Mouse (Mus musculus) midbrain, embryonic 14.5 days (tissue): ENCODE measurements around the gene Kazn. TPM values are rescaled to one million over a fixed set of nuclear protein-coding genes. Genes with fewer than 3 reads are reported as not detected.

Experiments used
- ATAC-seq: fragments of 200-750 bp; cut with Nextera tagmentation; 2 replicates; pipeline ENCODE4 v1.8.0; 2017; ENCODE audit warnings: moderate number of reproducible peaks, moderate library complexity; ENCODE audit not compliant: low FRiP score, low TSS enrichment
- DNase-seq: peaks from one replicate; pipeline ENCODE4 v3.0.0-alpha.2; 2015
- H3K27ac ChIP-seq: fragments of 300-500 bp; sonication (generic); replicated peaks from 2 replicates; pipeline ENCODE4 v1.5.1; 2014; ENCODE audit warnings: mild to moderate bottlenecking, low read depth, low read length, moderate library complexity
- H3K27me3 ChIP-seq: fragments of 300-500 bp; sonication (generic); 2 replicates; pipeline ENCODE4 v1.6.1; 2014; ENCODE audit warnings: low read length, control low read depth, mixed read lengths; ENCODE audit not compliant: control insufficient read depth, insufficient read depth
- H3K36me3 ChIP-seq: fragments of 300-500 bp; sonication (generic); 2 replicates; pipeline ENCODE4 v1.6.1; 2014; ENCODE audit warnings: low read length, control low read depth; ENCODE audit not compliant: control insufficient read depth, insufficient read depth
- H3K4me1 ChIP-seq: fragments of 300-500 bp; sonication (generic); 2 replicates; pipeline ENCODE4 v1.6.1; 2014; ENCODE audit warnings: mild to moderate bottlenecking, antibody characterized with exemption, low read length, control low read depth; ENCODE audit not compliant: control insufficient read depth, insufficient read depth
- H3K4me2 ChIP-seq: fragments of 300-500 bp; sonication (generic); 2 replicates; pipeline ENCODE4 v1.6.1; 2014; ENCODE audit warnings: mild to moderate bottlenecking, low read length, moderate library complexity
- H3K4me3 ChIP-seq: fragments of 300-500 bp; sonication (generic); replicated peaks from 2 replicates; pipeline ENCODE4 v1.5.1; 2014; ENCODE audit warnings: low read depth, low read length
- H3K9ac ChIP-seq: fragments of 300-500 bp; sonication (generic); replicated peaks from 2 replicates; pipeline ENCODE4 v1.6.1; 2014; ENCODE audit warnings: mild to moderate bottlenecking, low read length, moderate library complexity
- H3K9me3 ChIP-seq: fragments of 300-500 bp; sonication (generic); 2 replicates; pipeline ENCODE4 v1.6.1; 2016; ENCODE audit warnings: low read length, control low read depth, mixed read lengths; ENCODE audit not compliant: control insufficient read depth
- WGBS: fragments of 180-500 bp; shearing (Covaris S2); extraction: QIAGEN DNeasy Blood & Tissue Kit; methylation state at CpG from one replicate; pipeline ENCODE4 v1.1.7; 2014; 5-methylcytosine and 5-hydroxymethylcytosine counted together
- polyA plus RNA-seq: library from polyadenylated mRNA; unstranded; fragments of >200 nt; fragmentation: Nextera tagmentation; extraction: Ambion mirVana; gene quantifications from 2 replicates; pipeline ENCODE4 v1.2.1, GENCODE M21; 2014

The Kazn gene
- polyA plus RNA-seq, 1 experiment from 2014 or later = 19.9 TPM

- H3K4me1 ChIP-seq = 0 out of 2 replicates have a peak, but pooled peaks cover 7% of the 10 kb centered on the region
- no peak for DNase-seq
- H3K36me3 ChIP-seq = no peaks in the 10 kb centered on the region
- H3K27me3 ChIP-seq = no peaks in the 10 kb centered on the region
- ATAC-seq = no peak
- H3K9me3 ChIP-seq = no peaks in the 10 kb centered on the region
- no peak overlapping the region for H3K4me2 ChIP-seq
- no peak overlapping the region for H3K4me3 ChIP-seq
- whole genome bisulfite sequencing = 58% methylated on average over 1 of the region's 1 CpGs
- H3K9ac ChIP-seq = no peak overlapping the region
- H3K27ac ChIP-seq = no peak overlapping the region
Observed at GRCm38 (mm10) chr4:142076883-142077282, 162.3 kb downstream of the Kazn start.

GRCm38 (mm10) chr4:142075931-142076330 lies 163.3 kb downstream of the Kazn start:
- WGBS = 89% methylated on average over 11 of the region's 11 CpGs
- H3K9ac ChIP-seq = no peak overlapping the region
- no peaks in the 10 kb centered on the region for H3K36me3 ChIP-seq
- H3K27ac ChIP-seq = no peak overlapping the region
- DNase-seq (no peak), ATAC-seq (no peak)
- no peak overlapping the region for H3K4me3 ChIP-seq
- H3K4me1 ChIP-seq = 0 out of 2 replicates have a peak, but pooled peaks cover 7% of the 10 kb centered on the region
- no peaks in the 10 kb centered on the region; the same call in 1 of the 2 replicates for H3K27me3 ChIP-seq
- no peaks in the 10 kb centered on the region for H3K9me3 ChIP-seq
- H3K4me2 ChIP-seq = no peak overlapping the region

GRCm38 (mm10) chr4:142074060-142074732 lies 165.0 kb downstream of the Kazn start:
- Histone ChIP-seq H3K9ac (no peak overlapping the region), H3K4me2 (no peak overlapping the region), H3K9me3 (no peaks in the 10 kb centered on the region), H3K27ac (no peak overlapping the region), H3K27me3 (peaks cover 4% of the 10 kb centered on the region; the same call in 1 of the 2 replicates), H3K36me3 (no peaks in the 10 kb centered on the region), H3K4me1 (0 out of 2 replicates have a peak, but pooled peaks cover 10% of the 10 kb centered on the region), H3K4me3 (no peak overlapping the region)
- no peak for DNase-seq
- no peak for ATAC-seq
- 65% methylated on average over 13 of the region's 13 CpGs for WGBS

DNA sequence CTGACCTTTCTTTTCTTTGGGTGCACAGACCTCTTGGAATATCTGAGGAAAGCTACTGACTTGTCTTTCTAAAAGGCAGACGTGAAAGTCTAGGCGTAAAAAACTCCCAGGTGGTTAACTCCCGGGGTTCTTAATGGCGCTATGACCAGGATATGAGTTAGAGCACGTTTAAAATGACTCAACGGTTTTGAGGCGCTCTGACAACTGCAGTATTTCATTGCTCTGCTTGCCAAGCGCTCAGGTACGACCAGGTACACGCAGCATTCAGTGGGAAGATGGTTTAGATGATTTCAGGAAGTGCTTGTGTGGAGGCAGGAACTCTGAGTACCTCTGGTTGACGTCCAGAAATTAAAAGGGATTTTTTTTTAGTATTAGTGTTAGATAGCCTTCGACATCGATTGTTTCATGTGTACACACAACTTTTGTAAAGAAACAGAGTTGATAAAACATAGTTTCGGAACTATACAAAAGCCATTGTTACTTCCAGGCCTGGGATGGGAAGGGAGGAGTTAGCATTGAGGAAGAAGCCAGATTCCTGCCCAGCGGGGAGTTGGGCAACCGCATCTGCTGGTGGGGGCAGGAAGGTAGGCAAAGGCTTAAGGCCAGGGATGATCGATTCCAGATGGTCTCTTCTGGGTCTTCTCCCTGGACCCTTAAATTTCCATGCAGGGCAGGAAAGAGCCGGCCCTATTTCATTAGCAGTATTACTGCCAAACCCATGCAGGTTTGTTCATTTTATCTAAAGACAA lies 167.8 kb downstream of the Kazn start:
- 13% methylated on average over 18 of the region's 18 CpGs for WGBS
- H3K27me3 ChIP-seq = peaks cover 4% of the 10 kb centered on the region; the same call in 1 of the 2 replicates
- 0 out of 2 replicates have a peak, but pooled peaks cover 3% of the 10 kb centered on the region for H3K4me1 ChIP-seq
- no peak overlapping the region for H3K4me2 ChIP-seq
- H3K36me3 ChIP-seq = no peaks in the 10 kb centered on the region
- no peak overlapping the region for H3K4me3 ChIP-seq
- H3K27ac ChIP-seq = no peak overlapping the region
- H3K9ac ChIP-seq = no peak overlapping the region
- no peak for DNase-seq
- no peak for ATAC-seq
- H3K9me3 ChIP-seq = no peaks in the 10 kb centered on the region

DNA sequence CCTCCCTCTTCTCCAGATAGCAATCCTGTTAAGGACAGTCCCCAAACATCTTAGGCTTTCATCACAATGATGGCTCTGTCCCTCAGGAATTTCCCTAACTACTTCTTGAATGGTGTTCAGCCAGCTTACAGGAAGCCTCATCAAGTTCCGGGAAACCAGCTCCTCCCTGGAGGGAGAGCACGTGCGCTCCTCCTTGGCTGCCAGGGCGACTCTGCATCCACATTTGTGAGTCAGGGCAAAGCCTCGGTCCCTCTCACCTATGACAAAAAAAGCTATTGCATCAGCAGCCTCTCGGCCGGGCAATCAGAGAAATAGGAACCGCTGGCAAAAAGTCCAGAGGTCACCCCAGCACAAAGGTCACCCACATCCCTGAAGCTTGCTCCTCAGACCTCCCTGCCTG lies 168.4 kb downstream of the Kazn start:
- Histone ChIP-seq H3K4me1 (0 out of 2 replicates have a peak, but pooled peaks cover 3% of the 10 kb centered on the region), H3K4me3 (no peak overlapping the region), H3K27me3 (peaks cover 4% of the 10 kb centered on the region; the same call in 1 of the 2 replicates), H3K27ac (no peak overlapping the region), H3K4me2 (no peak overlapping the region), H3K9ac (no peak overlapping the region), H3K36me3 (no peaks in the 10 kb centered on the region), H3K9me3 (no peaks in the 10 kb centered on the region)
- no peak for ATAC-seq
- WGBS = 7% methylated on average over 8 of the region's 8 CpGs
- DNase-seq = no peak

DNA sequence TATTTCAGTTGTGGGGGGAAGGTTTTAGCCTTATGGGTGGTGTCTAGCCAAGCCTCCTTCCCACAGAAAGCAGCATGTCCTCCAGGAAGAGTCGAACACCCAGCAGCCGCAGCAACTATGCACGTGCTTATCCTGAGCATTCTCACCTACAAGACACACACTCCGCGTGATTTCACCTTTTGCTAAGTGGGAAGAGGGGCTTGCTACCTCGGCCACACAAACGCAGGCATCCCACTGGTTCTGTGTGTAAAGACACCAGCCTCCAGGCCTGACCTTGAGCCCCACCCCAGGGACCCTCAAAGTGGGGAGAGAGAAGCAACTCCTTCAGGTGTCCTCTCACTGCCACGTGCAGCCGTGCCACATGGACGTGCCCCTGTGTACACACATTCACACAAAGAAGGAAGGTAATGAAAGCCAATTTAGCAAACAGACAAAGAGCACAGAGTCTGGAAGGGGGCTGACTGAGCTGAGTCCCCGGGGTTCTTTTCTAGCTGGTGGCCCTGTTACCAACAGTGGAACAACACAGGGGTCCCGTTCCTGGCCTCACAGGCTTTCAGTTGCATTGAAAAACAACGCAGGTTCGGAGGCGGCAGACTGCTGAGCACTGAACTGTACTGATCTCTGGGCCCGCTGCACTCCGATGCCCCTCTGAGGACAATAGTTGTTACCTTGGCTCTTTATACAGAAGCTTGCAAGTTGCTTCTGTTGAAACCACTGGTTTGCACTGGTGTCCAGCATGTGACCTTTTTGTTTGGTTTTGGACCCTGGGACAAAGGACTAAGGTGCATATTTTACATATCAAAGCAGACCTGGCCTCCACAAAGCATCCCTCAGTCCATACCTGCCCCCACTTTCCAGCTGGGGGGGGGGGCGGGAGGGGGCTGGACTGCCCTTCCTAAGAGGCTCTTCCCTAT lies 170.0 kb downstream of the Kazn start:
- DNase-seq (no peak), ATAC-seq (peak; percentile 14; the same call in 1 of the 2 replicates)
- H3K4me1 ChIP-seq = 0 out of 2 replicates have a peak, but pooled peaks cover 3% of the 10 kb centered on the region
- H3K4me3 ChIP-seq = no peak overlapping the region
- peaks cover 4% of the 10 kb centered on the region; the same call in 1 of the 2 replicates for H3K27me3 ChIP-seq
- no peaks in the 10 kb centered on the region for H3K36me3 ChIP-seq
- H3K27ac ChIP-seq = no peak overlapping the region
- H3K4me2 ChIP-seq = no peak overlapping the region
- no peaks in the 10 kb centered on the region for H3K9me3 ChIP-seq
- no peak overlapping the region for H3K9ac ChIP-seq
- WGBS = 22% methylated on average over 18 of the region's 18 CpGs

DNA sequence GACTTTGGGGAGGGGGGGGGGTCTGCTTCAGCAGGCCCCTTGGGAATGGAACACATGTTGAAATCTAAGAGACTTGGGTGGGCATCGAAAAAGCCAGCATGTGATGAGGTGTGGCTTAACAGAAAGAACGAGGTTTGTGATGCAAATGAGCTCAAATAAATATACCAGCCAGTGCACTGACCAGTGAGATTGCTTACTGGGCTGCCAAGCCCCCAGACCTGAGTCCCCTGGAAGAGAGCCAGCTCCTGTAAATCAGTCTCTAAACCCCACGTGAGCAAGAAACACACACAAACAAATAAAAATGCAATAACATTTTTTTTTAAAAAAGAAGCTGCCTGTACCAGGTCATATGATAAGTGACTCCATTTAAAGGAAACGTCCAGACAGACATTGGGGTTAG lies 172.6 kb downstream of the Kazn start:
- no peak overlapping the region for H3K4me3 ChIP-seq
- H3K4me2 ChIP-seq = no peak overlapping the region
- no peaks in the 10 kb centered on the region for H3K36me3 ChIP-seq
- peaks cover 4% of the 10 kb centered on the region; the same call in 1 of the 2 replicates for H3K27me3 ChIP-seq
- 0 out of 2 replicates have a peak, but pooled peaks cover 3% of the 10 kb centered on the region for H3K4me1 ChIP-seq
- no peak for DNase-seq
- H3K9me3 ChIP-seq = no peaks in the 10 kb centered on the region
- 27% methylated on average over 4 of the region's 4 CpGs for WGBS
- no peak overlapping the region for H3K27ac ChIP-seq
- H3K9ac ChIP-seq = no peak overlapping the region
- no peak; the same call in 1 of the 2 replicates for ATAC-seq

DNA sequence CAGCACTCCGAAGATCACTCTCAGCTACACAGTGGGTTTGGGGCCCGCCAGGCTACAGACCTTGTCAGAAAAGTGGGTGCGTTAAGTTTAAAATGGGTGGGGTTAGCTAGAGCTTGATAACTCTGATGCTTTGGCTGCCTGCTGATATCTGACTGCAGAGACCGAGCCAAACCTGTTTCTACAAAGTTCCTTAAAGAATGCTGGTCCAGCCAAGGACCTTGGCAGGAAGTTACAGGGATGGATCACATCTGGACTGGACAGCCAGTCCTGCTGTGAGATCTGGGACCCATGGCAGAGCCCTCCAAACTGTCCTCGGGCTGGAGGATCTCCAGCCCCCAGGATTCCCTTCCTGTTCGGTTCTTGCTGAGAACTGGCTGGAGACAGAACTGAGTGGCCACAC lies 173.4 kb downstream of the Kazn start:
- Histone ChIP-seq H3K4me3 (no peak overlapping the region), H3K27ac (no peak overlapping the region), H3K36me3 (no peaks in the 10 kb centered on the region), H3K9me3 (no peaks in the 10 kb centered on the region), H3K4me2 (no peak overlapping the region), H3K4me1 (0 out of 2 replicates have a peak, but pooled peaks cover 3% of the 10 kb centered on the region), H3K9ac (no peak overlapping the region), H3K27me3 (peaks cover 4% of the 10 kb centered on the region; the same call in 1 of the 2 replicates)
- 83% methylated on average over 6 of the region's 6 CpGs for WGBS
- DNase-seq = no peak
- ATAC-seq = no peak
